Mouse (Mus musculus): ENCODE results near the gene Bptf.

Bptf gene

GRCm38 (mm10) chr11:107124327-107124731 is 7.6 kb downstream of the Bptf start:
- in situ Hi-C loops (cut with MboI; ENCODE audit: low sequenced_read_pairs), result no loop called here

- in situ Hi-C loops (cut with MboI; ENCODE audit: low sequenced_read_pairs), result no loop called here
Measured at GRCm38 (mm10) chr11:107117789-107118188, 14.1 kb downstream of the Bptf start.

- in situ Hi-C loops (cut with MboI; ENCODE audit: low sequenced_read_pairs), result no loop called here
Measured at GRCm38 (mm10) chr11:107113881-107114557, 17.9 kb downstream of the Bptf start.

- in situ Hi-C loops (cut with MboI; ENCODE audit: low sequenced_read_pairs), result no loop called here
Measured at GRCm38 (mm10) chr11:107113112-107113511, 18.8 kb downstream of the Bptf start.

- in situ Hi-C loops (cut with MboI; ENCODE audit: low sequenced_read_pairs), result no loop called here
Measured at GRCm38 (mm10) chr11:107109669-107110068, 22.3 kb downstream of the Bptf start.

GRCm38 (mm10) chr11:107108892-107109291 is 23.0 kb downstream of the Bptf start:
- in situ Hi-C loops (cut with MboI; ENCODE audit: low sequenced_read_pairs), result no loop called here

- in situ Hi-C loops (cut with MboI; ENCODE audit: low sequenced_read_pairs), result no loop called here
Measured at GRCm38 (mm10) chr11:107107725-107108078, 24.2 kb downstream of the Bptf start.

- in situ Hi-C loops (cut with MboI; ENCODE audit: low sequenced_read_pairs), result no loop called here
Measured at GRCm38 (mm10) chr11:107106978-107107724, 24.8 kb downstream of the Bptf start.

- in situ Hi-C loops (cut with MboI; ENCODE audit: low sequenced_read_pairs), result no loop called here
Measured at GRCm38 (mm10) chr11:107106461-107106860, 25.5 kb downstream of the Bptf start.

- in situ Hi-C loops (cut with MboI; ENCODE audit: low sequenced_read_pairs), result no loop called here
Measured at GRCm38 (mm10) chr11:107105227-107105626, 26.7 kb downstream of the Bptf start.

GRCm38 (mm10) chr11:107103736-107104135 is 28.2 kb downstream of the Bptf start:
- in situ Hi-C loops (cut with MboI; ENCODE audit: low sequenced_read_pairs), result no loop called here

- in situ Hi-C loops (cut with MboI; ENCODE audit: low sequenced_read_pairs), result no loop called here
Measured at GRCm38 (mm10) chr11:107103224-107103589, 28.7 kb downstream of the Bptf start.

GRCm38 (mm10) chr11:107102465-107103223 is 29.3 kb downstream of the Bptf start:
- in situ Hi-C loops (cut with MboI; ENCODE audit: low sequenced_read_pairs), result no loop called here

- in situ Hi-C loops (cut with MboI; ENCODE audit: low sequenced_read_pairs), result no loop called here
Measured at GRCm38 (mm10) chr11:107096973-107097372, 35.0 kb downstream of the Bptf start.

- in situ Hi-C loops (cut with MboI; ENCODE audit: low sequenced_read_pairs), result no loop called here
Measured at GRCm38 (mm10) chr11:107093871-107094270, 38.1 kb downstream of the Bptf start.

GRCm38 (mm10) chr11:107092637-107093036 is 39.3 kb downstream of the Bptf start:
- in situ Hi-C loops (cut with MboI; ENCODE audit: low sequenced_read_pairs), result no loop called here

- in situ Hi-C loops (cut with MboI; ENCODE audit: low sequenced_read_pairs), result no loop called here
Measured at GRCm38 (mm10) chr11:107085866-107086265, 46.1 kb downstream of the Bptf start.

- in situ Hi-C loops (cut with MboI; ENCODE audit: low sequenced_read_pairs), result no loop called here
Measured at GRCm38 (mm10) chr11:107083480-107083879, 48.4 kb downstream of the Bptf start.

GRCm38 (mm10) chr11:107065216-107065785 is 66.6 kb downstream of the Bptf start:
- in situ Hi-C loops (cut with MboI; ENCODE audit: low sequenced_read_pairs), result no loop called here

- in situ Hi-C loops (cut with MboI; ENCODE audit: low sequenced_read_pairs), result no loop called here
Measured at GRCm38 (mm10) chr11:107064590-107064989, 67.3 kb downstream of the Bptf start.

GRCm38 (mm10) chr11:107063067-107063466 is 68.9 kb downstream of the Bptf start:
- in situ Hi-C loops (cut with MboI; ENCODE audit: low sequenced_read_pairs), result no loop called here

Measured in CH12F3 (cell line).